Mouse (Mus musculus) gastrocnemius, adult 18-20 months (tissue): ENCODE measurements around the gene Gm26620. TPM values are rescaled to one million over a fixed set of nuclear protein-coding genes. Genes with fewer than 3 reads are reported as not detected.

Experiments used
- DNase-seq: peaks from one replicate; pipeline ENCODE4 v3.0.0; 2021; ENCODE audit warnings: low spot score
- long read RNA-seq, 2 experiments: library from polyadenylated mRNA; stranded (forward); transcript quantifications; one replicate each; pipeline ENCODE4 v2.0.0; 2021
- total RNA-seq, 2 experiments: library from RNA; stranded (reverse); gene quantifications; 2 replicates each; pipeline ENCODE4 v1.2.3; 2021

The Gm26620 gene
- under 1 TPM in 1 of 2 experiments, not detected in 1; 0.47 TPM for total RNA-seq
- long read RNA-seq, experiment 1, result 0 reads
- long read RNA-seq, experiment 2, result 0 reads

GRCm38 (mm10) chr1:170884978-170885561 lies at the start of gene Gm26620, which contains the start of gene Dusp12:
Gene Gm26620 (plus strand): TSS chr1:170885065.
Gene Dusp12 (minus strand): TSS chr1:170885540.
- DNase-seq, result peak; percentile 78

- peak; percentile 24 for DNase-seq
Observed at GRCm38 (mm10) chr1:170839685-170840084, 45.2 kb upstream of the Gm26620 start.

- DNase-seq, result no peak
Observed at GRCm38 (mm10) chr1:170844380-170844779, 40.5 kb upstream of the Gm26620 start.

- no peak for DNase-seq
Observed at GRCm38 (mm10) chr1:170845448-170846307, 39.2 kb upstream of the Gm26620 start.

GRCm38 (mm10) chr1:170850007-170850406 lies 34.9 kb upstream of the Gm26620 start:
- no peak for DNase-seq

- DNase-seq, result no peak
Observed at GRCm38 (mm10) chr1:170850637-170851624, 33.9 kb upstream of the Gm26620 start.

GRCm38 (mm10) chr1:170853604-170854003 lies 31.3 kb upstream of the Gm26620 start:
- no peak for DNase-seq

GRCm38 (mm10) chr1:170855056-170855760 lies 29.7 kb upstream of the Gm26620 start:
- no peak for DNase-seq

- DNase-seq, result no peak
Observed at GRCm38 (mm10) chr1:170857369-170857768, 27.5 kb upstream of the Gm26620 start.

GRCm38 (mm10) chr1:170858872-170859271 lies 26.0 kb upstream of the Gm26620 start:
- DNase-seq, result no peak

GRCm38 (mm10) chr1:170861671-170862434 lies 23.0 kb upstream of the Gm26620 start:
- DNase-seq, result no peak

- DNase-seq, result no peak
Observed at GRCm38 (mm10) chr1:170862435-170862717, 22.5 kb upstream of the Gm26620 start.

- no peak for DNase-seq
Observed at GRCm38 (mm10) chr1:170863033-170863432, 21.8 kb upstream of the Gm26620 start.

- no peak for DNase-seq
Observed at GRCm38 (mm10) chr1:170864234-170864633, 20.6 kb upstream of the Gm26620 start.

- no peak for DNase-seq
Observed at GRCm38 (mm10) chr1:170864754-170865153, 20.1 kb upstream of the Gm26620 start.

GRCm38 (mm10) chr1:170865406-170865805 lies 19.5 kb upstream of the Gm26620 start:
- DNase-seq, result no peak

GRCm38 (mm10) chr1:170866992-170867690 lies 17.7 kb upstream of the Gm26620 start:
- peak; percentile 34 for DNase-seq

GRCm38 (mm10) chr1:170867691-170868105 lies 17.2 kb upstream of the Gm26620 start, which contains the start of gene Atf6:
Gene Atf6 (minus strand): TSS chr1:170867771.
- peak; percentile 97 for DNase-seq

GRCm38 (mm10) chr1:170868107-170868904 lies 16.6 kb upstream of the Gm26620 start:
- peak; percentile 75 for DNase-seq
